Mouse (Mus musculus) heart, embryonic 16.5 days (tissue): ENCODE measurements at regions not wholly inside any gene's neighbourhood (a gene's known extent, or its start where the extent isn't known, plus 50 kb on each side); places are given as distances from the start of the nearest gene placed in this dataset.

Experiments
- ATAC-seq: fragments of 200-750 bp; cut with Nextera tagmentation; replicated peaks from 2 replicates; pipeline ENCODE4 v1.8.0; 2017; ENCODE audit warnings: moderate number of reproducible peaks; ENCODE audit not compliant: insufficient read depth, low FRiP score; ENCODE audit errors: extremely low read depth
- H3K27ac ChIP-seq: fragments of 300-500 bp; sonication (generic); 2 replicates; pipeline ENCODE4 v1.5.1; 2014; ENCODE audit warnings: mild to moderate bottlenecking, low read length, control low read depth, moderate library complexity
- H3K27me3 ChIP-seq: fragments of 300-500 bp; sonication (generic); 2 replicates; pipeline ENCODE4 v1.6.1; 2014; ENCODE audit warnings: low read length, mixed read lengths; ENCODE audit not compliant: control insufficient read depth, insufficient read depth
- H3K36me3 ChIP-seq: fragments of 300-500 bp; sonication (generic); 2 replicates; pipeline ENCODE4 v1.6.1; 2014; ENCODE audit not compliant: control insufficient read depth, insufficient read depth
- H3K4me1 ChIP-seq: fragments of 300-500 bp; sonication (generic); 2 replicates; pipeline ENCODE4 v1.6.1; 2014; ENCODE audit warnings: low read length, mixed read lengths; ENCODE audit not compliant: control insufficient read depth, insufficient read depth
- H3K4me2 ChIP-seq: fragments of 300-500 bp; sonication (generic); 2 replicates; pipeline ENCODE4 v1.6.1; 2014; ENCODE audit warnings: low read depth, mild to moderate bottlenecking, control low read depth, low read length
- H3K4me3 ChIP-seq: fragments of 300-500 bp; sonication (generic); 2 replicates; pipeline ENCODE4 v1.5.1; 2014; ENCODE audit warnings: mild to moderate bottlenecking, control low read depth, low read length
- H3K9ac ChIP-seq: fragments of 300-500 bp; sonication (generic); 2 replicates; pipeline ENCODE4 v1.6.1; 2014; ENCODE audit warnings: low read length, control low read depth
- H3K9me3 ChIP-seq: fragments of 300-500 bp; sonication (generic); replicated peaks from 2 replicates; pipeline ENCODE4 v1.6.1; 2016; ENCODE audit warnings: low read length; ENCODE audit not compliant: control insufficient read depth
- WGBS: fragments of 180-500 bp; shearing (Covaris S2); extraction: QIAGEN DNeasy Blood & Tissue Kit; methylation state at CpG from one replicate; pipeline ENCODE4 v1.1.7; 2014; 5-methylcytosine and 5-hydroxymethylcytosine counted together

DNA sequence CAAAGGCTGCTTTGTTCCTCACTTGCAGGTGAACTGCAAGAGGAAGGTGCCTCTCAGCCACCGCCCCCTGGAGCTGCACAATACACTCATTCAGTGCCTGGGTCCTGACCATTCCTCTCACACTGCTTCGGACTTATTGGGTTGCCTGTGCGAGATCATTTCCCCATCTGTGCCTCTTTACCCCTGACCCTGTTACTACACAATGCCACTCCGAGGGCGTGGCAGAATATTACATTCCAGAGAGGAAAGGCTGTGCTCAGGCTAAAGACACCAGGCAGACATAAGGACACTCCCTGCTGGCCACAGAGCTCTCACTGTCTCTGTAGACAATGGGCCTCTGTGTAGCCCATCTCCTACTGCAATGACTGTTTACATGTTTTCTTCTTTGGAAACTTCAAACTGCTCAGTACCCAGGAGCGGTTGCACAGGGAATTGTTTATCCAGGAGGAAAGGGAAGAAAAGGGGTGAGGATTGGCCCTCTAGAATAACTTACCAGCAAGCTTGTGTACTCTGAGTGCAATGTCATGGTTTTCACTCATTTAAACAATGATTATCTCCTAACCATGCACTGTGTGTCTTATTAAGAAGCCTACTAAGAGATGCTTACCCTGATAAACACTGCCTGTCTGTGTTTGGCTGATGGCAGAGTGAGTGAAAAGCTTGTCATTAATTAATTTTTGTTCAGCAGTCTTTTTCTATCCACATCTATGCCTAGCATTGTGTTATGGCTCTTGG, 283.1 kb upstream of the Gm10192 start:
- no peaks in the 10 kb centered on the region for H3K4me1 ChIP-seq
- H3K9ac ChIP-seq, result no peak overlapping the region
- H3K27me3 ChIP-seq, result no peaks in the 10 kb centered on the region
- H3K9me3 ChIP-seq, result no peaks in the 10 kb centered on the region
- no peak overlapping the region for H3K4me2 ChIP-seq
- 60% methylated on average over 6 of the region's 6 CpGs for WGBS
- no peaks in the 10 kb centered on the region for H3K36me3 ChIP-seq
- no peak overlapping the region for H3K27ac ChIP-seq
- no peak for ATAC-seq
- no peak overlapping the region for H3K4me3 ChIP-seq

DNA sequence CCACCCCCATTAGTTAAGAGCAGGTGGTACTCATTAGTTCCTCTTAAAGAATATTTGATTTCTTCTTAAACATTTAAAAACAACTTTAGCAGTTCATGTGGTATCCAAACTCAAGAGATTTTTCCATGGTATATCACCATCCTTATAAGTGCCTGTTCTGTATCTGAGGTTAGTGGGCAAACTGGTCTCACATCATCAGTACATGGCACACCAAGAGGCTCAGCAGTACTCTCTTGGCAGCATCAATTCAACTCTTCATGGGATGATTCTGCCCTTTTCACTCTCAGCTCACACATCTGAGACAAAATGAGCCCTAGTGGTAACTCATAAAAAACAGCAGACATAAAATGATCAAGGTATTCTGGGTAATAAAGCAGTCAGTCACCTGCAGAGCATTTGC, 282.6 kb upstream of the Gm10192 start:
- no peaks in the 10 kb centered on the region for H3K9me3 ChIP-seq
- no peak overlapping the region for H3K9ac ChIP-seq
- no peaks in the 10 kb centered on the region for H3K27me3 ChIP-seq
- no peak for ATAC-seq
- H3K4me1 ChIP-seq, result no peaks in the 10 kb centered on the region
- no peak overlapping the region for H3K4me2 ChIP-seq
- H3K36me3 ChIP-seq, result no peaks in the 10 kb centered on the region
- H3K4me3 ChIP-seq, result no peak overlapping the region
- H3K27ac ChIP-seq, result no peak overlapping the region

DNA sequence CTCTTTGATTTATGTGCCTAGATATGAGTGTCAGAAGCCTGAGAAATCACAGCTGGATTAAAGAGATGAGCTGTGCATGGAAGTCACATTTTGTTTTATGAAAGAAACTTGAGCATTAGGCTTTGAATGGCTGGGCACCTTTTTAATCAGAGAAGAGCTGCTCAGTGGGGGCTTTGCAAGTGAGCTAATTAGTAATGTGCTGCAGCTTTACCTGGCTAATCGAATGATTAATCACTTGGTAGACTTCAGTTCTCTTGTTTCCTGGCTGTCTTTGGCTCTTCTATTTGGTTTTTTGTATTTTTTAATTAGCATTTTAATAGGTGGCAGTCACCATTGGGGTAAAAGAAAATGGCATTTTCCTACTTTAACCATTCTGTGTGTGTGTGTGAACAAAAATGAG, 278.2 kb upstream of the Gm10192 start:
- no peaks in the 10 kb centered on the region for H3K27me3 ChIP-seq
- no peaks in the 10 kb centered on the region for H3K9me3 ChIP-seq
- 73% methylated on average over 1 of the region's 1 CpGs for WGBS
- no peaks in the 10 kb centered on the region for H3K36me3 ChIP-seq
- H3K4me1 ChIP-seq, result no peaks in the 10 kb centered on the region
- ATAC-seq, result no peak
- no peak overlapping the region for H3K9ac ChIP-seq
- no peak overlapping the region for H3K27ac ChIP-seq
- H3K4me3 ChIP-seq, result no peak overlapping the region
- no peak overlapping the region for H3K4me2 ChIP-seq

DNA sequence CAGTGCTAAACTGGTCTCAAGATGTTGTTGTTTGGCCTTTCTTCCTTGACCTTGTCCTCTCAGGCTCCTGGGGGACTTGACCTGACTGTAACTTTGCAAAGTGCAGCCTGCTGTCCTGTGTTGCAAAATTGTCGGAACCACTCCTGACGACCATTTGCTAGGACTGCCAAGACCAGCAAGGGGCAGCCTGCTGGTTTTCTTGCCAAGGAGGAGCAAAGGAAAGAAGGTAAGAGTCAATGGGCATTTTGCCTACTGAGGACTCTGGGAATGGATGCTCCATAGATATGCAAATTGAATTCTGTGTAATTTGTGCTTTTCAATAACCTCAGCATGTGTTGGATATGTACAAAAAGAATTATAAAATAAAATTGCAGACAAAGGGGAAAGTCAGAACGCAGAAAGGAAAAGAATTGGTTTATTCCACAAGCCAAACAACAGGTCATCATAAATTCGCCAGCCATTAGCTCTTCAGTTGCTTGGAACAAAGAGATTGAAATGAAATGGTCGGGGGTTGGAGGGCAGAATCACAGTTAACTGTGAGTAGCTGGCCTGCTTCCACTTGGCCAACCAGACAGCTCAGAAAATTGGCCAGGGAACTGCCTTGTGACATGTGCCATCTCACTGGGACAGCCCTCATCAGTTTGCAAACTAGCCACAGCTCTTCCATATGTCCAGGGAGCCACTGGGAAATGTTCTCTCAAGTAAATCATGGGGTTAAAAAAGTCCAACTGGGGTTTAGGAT, 256.5 kb upstream of the Gm10192 start:
- 70% methylated on average over 5 of the region's 5 CpGs for WGBS
- H3K4me3 ChIP-seq, result no peak overlapping the region
- H3K27me3 ChIP-seq, result no peaks in the 10 kb centered on the region
- no peak for ATAC-seq
- H3K36me3 ChIP-seq, result no peaks in the 10 kb centered on the region
- no peaks in the 10 kb centered on the region for H3K4me1 ChIP-seq
- H3K4me2 ChIP-seq, result no peak overlapping the region
- H3K27ac ChIP-seq, result no peak overlapping the region
- H3K9ac ChIP-seq, result no peak overlapping the region
- H3K9me3 ChIP-seq, result no peaks in the 10 kb centered on the region

DNA sequence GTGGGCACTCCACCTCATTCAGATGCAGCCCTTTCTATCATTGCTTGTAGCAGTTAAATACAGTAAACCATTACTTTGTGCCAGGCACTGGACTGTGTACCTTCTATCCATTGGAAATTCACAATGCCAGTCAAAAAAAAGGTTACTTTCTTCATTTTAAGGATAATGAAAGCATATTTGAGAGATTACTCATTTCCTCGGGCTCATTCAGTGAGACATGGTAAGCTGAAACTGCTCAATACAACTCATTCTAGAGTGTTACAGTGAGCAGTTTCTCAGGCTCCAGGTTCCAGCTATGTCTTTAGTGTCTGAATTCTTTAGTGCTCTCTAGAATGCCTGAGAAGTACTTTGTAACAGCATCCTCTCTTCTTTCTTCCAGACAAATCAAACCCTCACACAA, 249.7 kb upstream of the Gm10192 start:
- 47% methylated on average over 1 of the region's 1 CpGs for WGBS
- Histone ChIP-seq H3K9me3 (no peaks in the 10 kb centered on the region), H3K4me2 (no peak overlapping the region), H3K36me3 (no peaks in the 10 kb centered on the region), H3K27ac (no peak overlapping the region), H3K27me3 (no peaks in the 10 kb centered on the region), H3K9ac (no peak overlapping the region), H3K4me1 (no peaks in the 10 kb centered on the region), H3K4me3 (no peak overlapping the region)
- no peak for ATAC-seq

DNA sequence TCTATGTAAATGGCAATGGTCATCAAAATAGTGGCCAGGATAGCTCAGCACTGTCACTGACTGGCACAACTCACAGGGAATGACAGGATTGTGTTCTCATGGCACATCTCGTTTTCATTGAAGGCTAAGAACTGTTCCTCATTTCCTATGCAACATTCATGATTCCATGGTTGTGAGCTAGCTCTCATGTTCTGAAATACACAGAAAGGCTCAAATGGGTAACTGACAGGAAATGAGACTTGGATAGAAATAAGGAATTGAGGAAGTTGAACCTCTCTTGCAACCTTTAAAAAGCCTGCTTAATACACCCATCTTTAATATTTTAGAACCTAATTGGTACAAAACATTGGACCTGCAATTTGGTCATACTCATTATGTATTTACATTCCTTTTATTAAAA, 249.1 kb upstream of the Gm10192 start:
- ATAC-seq, result no peak
- Histone ChIP-seq H3K4me2 (no peak overlapping the region), H3K4me3 (no peak overlapping the region), H3K4me1 (no peaks in the 10 kb centered on the region), H3K27ac (no peak overlapping the region), H3K36me3 (no peaks in the 10 kb centered on the region), H3K27me3 (no peaks in the 10 kb centered on the region), H3K9ac (no peak overlapping the region), H3K9me3 (no peaks in the 10 kb centered on the region)
- 74% methylated on average over 1 of the region's 1 CpGs for WGBS

DNA sequence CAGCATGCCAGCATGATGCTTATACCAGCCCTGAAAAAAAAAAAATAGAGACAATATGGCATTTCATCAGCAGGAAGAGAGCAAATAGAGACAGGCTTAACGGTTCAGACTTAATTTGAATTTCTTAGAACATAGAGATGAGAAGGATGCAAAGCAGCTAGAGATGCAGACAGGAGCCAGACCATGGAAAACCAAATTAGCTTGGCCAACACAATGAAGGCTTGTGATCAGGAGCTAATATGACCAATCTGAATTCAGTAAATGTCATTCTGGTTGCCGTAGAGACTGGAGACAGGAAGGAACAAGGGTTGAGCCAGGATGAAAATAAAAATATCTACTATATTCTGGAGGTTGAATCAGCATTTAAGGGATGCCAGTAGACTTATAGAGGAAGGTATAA, 248.3 kb upstream of the Gm10192 start:
- Histone ChIP-seq H3K27me3 (no peaks in the 10 kb centered on the region), H3K27ac (no peak overlapping the region), H3K4me2 (no peak overlapping the region), H3K9ac (no peak overlapping the region), H3K36me3 (no peaks in the 10 kb centered on the region), H3K4me1 (no peaks in the 10 kb centered on the region), H3K4me3 (no peak overlapping the region), H3K9me3 (no peaks in the 10 kb centered on the region)
- WGBS, result 81% methylated on average over 2 of the region's 2 CpGs
- no peak for ATAC-seq

DNA sequence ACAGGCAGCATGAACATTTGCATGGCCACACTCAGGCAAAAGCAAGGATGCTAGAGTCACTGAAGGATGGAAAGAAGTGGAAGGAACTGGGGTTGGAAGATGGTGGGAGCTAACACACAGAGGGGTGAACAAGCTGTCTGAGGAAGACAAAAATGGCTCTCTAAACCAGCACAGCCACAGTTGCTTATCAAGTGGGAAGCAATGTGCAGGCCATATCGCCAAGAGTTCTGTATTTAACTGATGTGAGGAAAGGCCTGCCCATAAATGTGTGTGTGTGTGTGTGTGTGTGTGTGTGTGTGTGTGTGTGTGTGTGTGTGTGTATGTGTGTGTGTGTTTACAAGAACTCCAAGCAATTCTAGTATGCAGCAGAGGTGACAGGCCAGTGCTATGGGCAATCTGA, 236.9 kb upstream of the Gm10192 start:
- ATAC-seq, result no peak
- Histone ChIP-seq H3K4me3 (no peak overlapping the region), H3K27ac (no peak overlapping the region), H3K4me1 (no peaks in the 10 kb centered on the region), H3K36me3 (no peaks in the 10 kb centered on the region), H3K27me3 (no peaks in the 10 kb centered on the region), H3K9me3 (no peaks in the 10 kb centered on the region), H3K9ac (no peak overlapping the region), H3K4me2 (no peak overlapping the region)
- 60% methylated on average over 1 of the region's 1 CpGs for WGBS

DNA sequence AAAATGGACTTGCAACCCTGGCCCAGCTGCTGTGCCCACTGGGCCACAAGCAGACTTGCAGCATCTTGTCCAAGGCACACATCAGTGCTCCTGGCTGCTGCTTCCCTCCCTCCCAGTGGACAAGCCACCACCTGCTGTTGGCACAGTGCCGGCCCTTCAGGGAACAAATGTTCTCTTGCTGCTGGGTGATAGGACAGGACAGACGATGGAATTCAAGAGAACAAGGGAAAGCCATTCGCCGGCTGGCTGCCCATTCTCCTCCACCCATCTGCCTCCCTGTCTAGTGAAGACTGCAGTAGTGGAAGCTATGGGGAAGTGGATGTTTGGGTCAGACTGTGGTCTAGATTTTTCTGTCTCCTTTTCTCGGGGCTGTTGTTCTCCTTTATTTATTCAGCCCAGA, 235.7 kb upstream of the Gm10192 start:
- 23% methylated on average over 5 of the region's 5 CpGs for WGBS
- Histone ChIP-seq H3K9ac (no peak overlapping the region), H3K4me1 (no peaks in the 10 kb centered on the region), H3K4me3 (no peak overlapping the region), H3K27ac (no peak overlapping the region), H3K36me3 (no peaks in the 10 kb centered on the region), H3K9me3 (no peaks in the 10 kb centered on the region), H3K4me2 (no peak overlapping the region), H3K27me3 (no peaks in the 10 kb centered on the region)
- ATAC-seq, result 0 out of 2 replicates have a peak, but pooled peaks have one; percentile 55
